Mouse (Mus musculus) heart, postnatal 0 days (tissue): ENCODE results near the gene Tsks.

Experiments used
- CTCF ChIP-seq: IDR thresholded peaks from 2 replicates; pipeline ENCODE4 v1.5.1; 2016; ENCODE audit warnings: antibody characterized with exemption, control low read depth, low read depth
- EP300 ChIP-seq: IDR thresholded peaks from 2 replicates; pipeline ENCODE4 v1.6.1; 2016; ENCODE audit warnings: antibody characterized with exemption, low read depth

- no peak for TF ChIP-seq EP300
- TF ChIP-seq CTCF, result no peak
Observed at GRCm38 (mm10) chr7:44962337-44962736, 19.3 kb downstream of the Tsks start.
